Mouse (Mus musculus) cerebellum, adult 2 months (tissue): ENCODE measurements at regions not wholly inside any gene's neighbourhood (a gene's known extent, or its start where the extent isn't known, plus 50 kb on each side); places are given as distances from the start of the nearest gene placed in this dataset.

Experiments
- CTCF ChIP-seq: fragments of 200-500 bp; IDR thresholded peaks from 2 replicates; pipeline ENCODE4 v1.5.1; 2011; ENCODE audit warnings: low read depth, mild to moderate bottlenecking, control low read depth, low read length, moderate library complexity, borderline replicate concordance; ENCODE audit not compliant: insufficient read depth
- POLR2A ChIP-seq: fragments of 200-500 bp; IDR thresholded peaks from 2 replicates; pipeline ENCODE4 v1.6.1; 2011; ENCODE audit warnings: low read length, control low read depth, borderline replicate concordance; ENCODE audit not compliant: insufficient read depth

DNA sequence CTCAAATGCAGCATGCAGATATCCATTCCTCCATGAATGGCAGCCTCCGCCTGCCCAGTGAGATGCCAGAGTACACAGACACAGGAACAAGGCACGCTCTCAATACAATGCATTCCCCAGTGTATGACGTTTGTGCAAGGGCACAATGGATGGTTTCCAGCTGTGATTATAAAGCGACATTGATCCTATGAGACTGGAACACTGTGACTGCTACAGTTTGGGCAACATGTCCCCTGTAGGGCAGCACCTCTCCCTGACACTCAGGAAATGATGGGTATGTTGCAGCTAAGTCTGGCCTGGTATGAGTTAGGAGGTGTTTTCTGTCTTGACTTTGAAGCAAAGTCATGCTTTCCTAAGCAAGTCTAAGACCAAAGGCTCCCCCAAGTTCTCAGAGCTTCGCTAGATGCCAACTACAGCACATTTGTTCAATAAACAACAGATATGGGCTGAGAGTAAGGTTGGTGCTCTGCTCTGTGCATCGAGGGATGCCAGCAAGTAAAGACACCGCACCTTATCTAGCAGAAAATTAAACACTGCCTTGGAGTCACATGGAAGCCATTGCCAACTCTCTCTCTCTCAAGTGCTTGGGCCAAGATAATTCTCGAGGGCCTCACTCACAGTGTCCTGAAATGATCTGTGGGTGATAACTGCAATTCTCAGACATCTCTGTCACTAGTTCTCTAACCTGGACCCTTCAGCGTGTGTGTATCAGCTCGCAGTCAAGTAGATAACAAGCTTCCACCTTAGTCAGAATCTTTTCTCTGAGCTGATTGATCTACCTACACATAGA, 124.1 kb upstream of the Thbs1 start:
- TF ChIP-seq CTCF, result no peak
- no peak for TF ChIP-seq POLR2A
